Mouse (Mus musculus): ENCODE results near the gene Ptprm. TPM values are rescaled to one million over a fixed set of nuclear protein-coding genes. Genes with fewer than 3 reads are reported as not detected.

The Ptprm gene
- polyA plus RNA-seq, 1 experiment from 2014 or later = 16.1 TPM

- ATAC-seq (ENCODE audit: insufficient number of reproducible peaks, low FRiP score) = no peak
- WGBS = 66% methylated on average over 5 of the region's 6 CpGs
- Histone ChIP-seq H3K27ac (ENCODE audit: poor library complexity, severe bottlenecking) (no peak overlapping the region), H3K27me3 (replicated peaks) (no peaks in the 10 kb centered on the region), H3K36me3 (no peaks in the 10 kb centered on the region), H3K4me2 (no peak overlapping the region), H3K9me3 (replicated peaks) (0 out of 2 replicates have a peak, but pooled peaks cover 6% of the 10 kb centered on the region), H3K9ac (no peak overlapping the region), H3K4me3 (no peak overlapping the region), H3K4me1 (replicated peaks) (no peaks in the 10 kb centered on the region)
These were observed 98.1 kb downstream of the Ptprm start for GRCm38 (mm10) chr17:67256171-67256570.

GRCm38 (mm10) chr17:67253445-67253844 is 100.8 kb downstream of the Ptprm start:
- H3K27me3 ChIP-seq (replicated peaks) = no peaks in the 10 kb centered on the region
- H3K4me1 ChIP-seq (replicated peaks) = no peaks in the 10 kb centered on the region
- 61% methylated on average over 4 of the region's 4 CpGs for WGBS
- no peaks in the 10 kb centered on the region for H3K36me3 ChIP-seq
- ATAC-seq (ENCODE audit: insufficient number of reproducible peaks, low FRiP score) = no peak
- no peak overlapping the region for H3K4me2 ChIP-seq
- no peak overlapping the region for H3K27ac ChIP-seq (ENCODE audit: poor library complexity, severe bottlenecking)
- H3K9ac ChIP-seq = no peak overlapping the region
- H3K4me3 ChIP-seq = no peak overlapping the region
- 0 out of 2 replicates have a peak, but pooled peaks cover 6% of the 10 kb centered on the region for H3K9me3 ChIP-seq (replicated peaks)

DNA sequence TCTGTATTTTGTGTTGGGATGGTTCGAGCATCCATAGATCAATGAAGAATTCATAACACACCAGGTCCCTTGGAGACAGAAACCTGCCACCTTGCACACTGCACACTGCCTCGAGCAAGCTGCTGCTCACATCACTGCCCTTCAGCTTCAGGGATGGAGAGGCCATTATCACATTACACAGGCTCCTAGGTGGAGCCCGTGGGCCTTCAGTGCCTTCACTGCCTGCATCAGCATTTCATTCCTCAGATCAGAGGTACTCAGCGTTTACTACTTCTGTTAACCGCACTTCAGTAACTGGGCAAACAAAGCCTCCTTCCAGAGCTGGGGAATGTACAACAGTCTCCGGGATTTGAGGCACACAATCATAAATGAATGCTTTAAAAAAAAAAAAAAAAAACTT is 101.3 kb downstream of the Ptprm start:
- H3K27ac ChIP-seq (ENCODE audit: poor library complexity, severe bottlenecking) = no peak overlapping the region
- no peak overlapping the region for H3K9ac ChIP-seq
- no peaks in the 10 kb centered on the region for H3K4me1 ChIP-seq (replicated peaks)
- no peak overlapping the region for H3K4me3 ChIP-seq
- ATAC-seq (ENCODE audit: insufficient number of reproducible peaks, low FRiP score) = no peak
- H3K9me3 ChIP-seq (replicated peaks) = 0 out of 2 replicates have a peak, but pooled peaks cover 3% of the 10 kb centered on the region
- H3K4me2 ChIP-seq = no peak overlapping the region
- no peaks in the 10 kb centered on the region for H3K27me3 ChIP-seq (replicated peaks)
- WGBS = 67% methylated on average over 6 of the region's 6 CpGs
- H3K36me3 ChIP-seq = no peaks in the 10 kb centered on the region

DNA sequence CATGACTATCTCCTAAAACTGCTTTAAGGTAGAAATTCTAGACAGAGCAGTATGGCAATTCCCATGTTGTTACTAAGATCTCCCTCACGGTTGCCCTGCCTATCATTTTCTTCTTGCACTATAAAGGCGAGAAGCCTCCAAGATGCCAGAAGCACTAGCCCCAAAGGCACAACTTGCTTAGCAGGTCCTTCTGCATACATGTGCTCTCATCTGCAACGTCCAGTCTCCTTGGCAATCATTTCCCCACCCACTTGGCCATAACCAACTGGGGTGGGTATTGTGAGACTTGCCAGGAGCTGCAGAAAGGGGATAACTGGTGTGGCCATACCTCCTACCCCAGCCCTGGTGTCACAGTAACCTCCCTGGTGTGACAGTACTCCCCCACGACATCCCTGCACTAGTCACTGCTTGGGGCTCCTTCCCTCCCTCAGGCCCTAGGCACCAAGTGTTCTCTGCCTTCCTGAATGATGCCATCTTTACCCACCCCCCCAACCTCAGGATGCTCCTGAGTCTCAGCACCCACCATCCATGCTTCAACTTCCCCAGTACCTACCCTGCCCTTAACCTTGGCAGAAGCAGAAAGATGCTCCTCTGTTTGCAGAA is 108.9 kb downstream of the Ptprm start:
- Histone ChIP-seq H3K4me3 (no peak overlapping the region), H3K4me2 (no peak overlapping the region), H3K27me3 (replicated peaks) (no peaks in the 10 kb centered on the region), H3K27ac (ENCODE audit: poor library complexity, severe bottlenecking) (no peak overlapping the region), H3K9me3 (replicated peaks) (no peaks in the 10 kb centered on the region), H3K36me3 (no peaks in the 10 kb centered on the region), H3K9ac (no peak overlapping the region), H3K4me1 (replicated peaks) (peaks cover 8% of the 10 kb centered on the region)
- 74% methylated on average over 4 of the region's 4 CpGs for WGBS
- no peak for ATAC-seq (ENCODE audit: insufficient number of reproducible peaks, low FRiP score)

GRCm38 (mm10) chr17:67242774-67243495 is 111.3 kb downstream of the Ptprm start:
- no peak overlapping the region for H3K4me3 ChIP-seq
- ATAC-seq (ENCODE audit: insufficient number of reproducible peaks, low FRiP score) = no peak
- WGBS = 74% methylated on average over 12 of the region's 12 CpGs
- no peaks in the 10 kb centered on the region for H3K9me3 ChIP-seq (replicated peaks)
- no peak overlapping the region for H3K4me2 ChIP-seq
- no peaks in the 10 kb centered on the region for H3K36me3 ChIP-seq
- no peaks in the 10 kb centered on the region for H3K27me3 ChIP-seq (replicated peaks)
- H3K4me1 ChIP-seq (replicated peaks) = peaks cover 8% of the 10 kb centered on the region
- H3K27ac ChIP-seq (ENCODE audit: poor library complexity, severe bottlenecking) = no peak overlapping the region
- no peak overlapping the region for H3K9ac ChIP-seq

DNA sequence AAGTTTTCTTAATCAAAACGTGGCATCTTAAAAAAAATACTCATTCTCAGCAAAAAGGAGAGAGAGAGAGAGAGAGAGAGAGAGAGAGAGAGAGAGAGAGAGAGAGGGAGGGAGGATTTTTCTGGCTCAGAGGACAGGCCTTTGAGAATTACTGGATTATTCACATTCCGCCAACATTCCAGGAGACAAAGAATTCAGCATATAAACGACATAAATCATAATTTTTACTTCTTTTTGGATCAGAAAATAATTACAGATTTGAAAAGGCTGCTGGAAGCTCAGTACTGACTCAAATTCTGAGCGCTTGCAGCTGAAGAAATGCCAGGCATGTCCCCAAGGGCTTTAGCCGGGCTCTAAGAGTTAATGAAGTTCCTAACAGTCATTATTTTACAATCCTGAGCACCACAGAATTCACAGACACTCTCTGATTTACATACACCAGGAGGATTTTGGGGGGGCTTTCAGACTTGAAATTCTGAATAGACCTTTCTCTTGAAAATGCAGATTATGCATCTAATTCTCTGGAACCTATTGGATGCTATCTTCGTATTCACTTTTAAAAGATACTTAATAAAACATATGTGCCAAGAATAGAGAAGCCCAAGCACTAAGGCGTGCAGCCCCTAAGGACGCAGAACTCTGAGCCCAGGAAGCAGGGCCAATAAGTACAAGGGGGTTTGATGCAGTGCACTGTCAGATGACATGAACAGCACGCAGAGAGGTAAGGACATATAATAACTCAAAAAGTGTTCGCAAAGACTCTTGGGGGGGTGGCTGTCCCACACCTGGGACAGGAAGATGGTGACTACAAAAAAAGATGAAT is 112.1 kb downstream of the Ptprm start:
- Histone ChIP-seq H3K4me2 (no peak overlapping the region), H3K27me3 (replicated peaks) (no peaks in the 10 kb centered on the region), H3K27ac (ENCODE audit: poor library complexity, severe bottlenecking) (no peak overlapping the region), H3K9me3 (replicated peaks) (no peaks in the 10 kb centered on the region), H3K36me3 (no peaks in the 10 kb centered on the region), H3K4me1 (replicated peaks) (peaks cover 8% of the 10 kb centered on the region), H3K4me3 (no peak overlapping the region), H3K9ac (no peak overlapping the region)
- WGBS = 68% methylated on average over 10 of the region's 10 CpGs
- no peak for ATAC-seq (ENCODE audit: insufficient number of reproducible peaks, low FRiP score)

- Histone ChIP-seq H3K4me1 (replicated peaks) (no peaks in the 10 kb centered on the region), H3K27ac (ENCODE audit: poor library complexity, severe bottlenecking) (no peak overlapping the region), H3K27me3 (replicated peaks) (no peaks in the 10 kb centered on the region), H3K9me3 (replicated peaks) (no peaks in the 10 kb centered on the region), H3K36me3 (no peaks in the 10 kb centered on the region), H3K4me3 (no peak overlapping the region), H3K4me2 (no peak overlapping the region), H3K9ac (no peak overlapping the region)
- 86% methylated on average over 7 of the region's 7 CpGs for WGBS
- no peak for ATAC-seq (ENCODE audit: insufficient number of reproducible peaks, low FRiP score)
These were observed 115.4 kb downstream of the Ptprm start for GRCm38 (mm10) chr17:67238866-67239265.

DNA sequence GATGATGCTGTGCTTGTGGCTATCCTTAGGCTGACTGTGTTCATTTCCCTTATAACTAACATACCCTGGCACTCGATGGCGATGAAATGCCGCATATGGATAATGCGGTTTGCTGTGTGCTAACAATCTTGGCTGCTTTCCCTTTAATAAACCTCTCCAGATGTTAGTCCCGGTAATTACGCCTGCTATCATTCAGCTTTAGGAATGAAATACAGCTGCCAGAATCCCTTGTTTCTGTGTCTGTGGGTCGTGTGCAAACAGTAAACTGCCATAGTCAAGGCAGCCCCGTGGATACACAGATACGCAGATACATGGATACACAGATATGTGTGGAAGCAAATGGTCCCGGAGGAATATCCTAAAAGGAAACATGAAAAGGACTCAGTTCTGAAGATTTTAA is 116.8 kb downstream of the Ptprm start:
- 83% methylated on average over 10 of the region's 10 CpGs for WGBS
- Histone ChIP-seq H3K9ac (no peak overlapping the region), H3K36me3 (no peaks in the 10 kb centered on the region), H3K9me3 (replicated peaks) (no peaks in the 10 kb centered on the region), H3K27me3 (replicated peaks) (no peaks in the 10 kb centered on the region), H3K4me1 (replicated peaks) (no peaks in the 10 kb centered on the region), H3K27ac (ENCODE audit: poor library complexity, severe bottlenecking) (no peak overlapping the region), H3K4me2 (no peak overlapping the region), H3K4me3 (no peak overlapping the region)
- no peak for ATAC-seq (ENCODE audit: insufficient number of reproducible peaks, low FRiP score)

DNA sequence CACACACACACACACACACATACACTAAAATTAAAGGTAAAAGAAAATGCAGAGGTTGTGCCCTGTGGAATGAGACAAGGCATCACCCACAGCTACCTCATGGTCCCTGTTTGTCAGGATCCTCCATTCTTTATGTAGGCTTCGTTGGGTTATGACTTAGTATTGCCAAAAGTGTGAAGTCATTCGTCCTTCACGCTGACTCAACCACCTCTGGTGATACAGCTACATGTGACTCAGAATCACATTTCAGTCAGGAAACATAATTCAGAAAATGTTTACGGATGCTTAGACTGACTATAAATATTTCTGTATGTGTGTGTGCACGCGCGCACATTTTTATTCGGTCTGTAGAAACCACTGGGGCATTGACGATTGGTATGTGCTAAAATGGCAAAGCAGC is 121.2 kb downstream of the Ptprm start:
- no peaks in the 10 kb centered on the region for H3K36me3 ChIP-seq
- H3K4me3 ChIP-seq = no peak overlapping the region
- no peak overlapping the region for H3K4me2 ChIP-seq
- ATAC-seq (ENCODE audit: insufficient number of reproducible peaks, low FRiP score) = no peak
- no peaks in the 10 kb centered on the region for H3K4me1 ChIP-seq (replicated peaks)
- H3K27ac ChIP-seq (ENCODE audit: poor library complexity, severe bottlenecking) = no peak overlapping the region
- no peak overlapping the region for H3K9ac ChIP-seq
- no peaks in the 10 kb centered on the region for H3K9me3 ChIP-seq (replicated peaks)
- 90% methylated on average over 9 of the region's 9 CpGs for WGBS
- H3K27me3 ChIP-seq (replicated peaks) = no peaks in the 10 kb centered on the region

DNA sequence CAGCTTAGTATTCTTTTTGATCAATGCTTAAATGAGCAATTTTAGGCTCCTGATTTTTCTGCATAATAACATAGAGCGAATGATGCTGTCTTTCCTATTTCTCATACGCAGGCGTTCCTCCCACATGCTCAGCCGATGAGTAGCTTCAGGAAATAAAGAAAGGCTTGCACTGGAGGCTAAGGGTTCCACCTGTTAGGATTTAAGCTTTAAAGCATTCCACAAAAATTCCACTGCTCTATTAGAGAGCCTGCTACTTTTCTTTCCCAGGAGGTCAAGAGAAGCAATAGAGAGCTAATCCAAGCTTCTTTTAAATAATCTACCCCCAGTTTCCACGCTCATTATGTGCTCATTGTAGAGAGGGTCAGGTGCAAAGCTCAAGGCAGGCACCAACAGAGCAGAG is 127.3 kb downstream of the Ptprm start:
- Histone ChIP-seq H3K9me3 (replicated peaks) (no peaks in the 10 kb centered on the region), H3K9ac (no peak overlapping the region), H3K27me3 (replicated peaks) (no peaks in the 10 kb centered on the region), H3K36me3 (no peaks in the 10 kb centered on the region), H3K4me1 (replicated peaks) (no peaks in the 10 kb centered on the region), H3K4me2 (no peak overlapping the region), H3K27ac (ENCODE audit: poor library complexity, severe bottlenecking) (no peak overlapping the region), H3K4me3 (no peak overlapping the region)
- ATAC-seq (ENCODE audit: insufficient number of reproducible peaks, low FRiP score) = no peak
- WGBS = 71% methylated on average over 5 of the region's 5 CpGs

DNA sequence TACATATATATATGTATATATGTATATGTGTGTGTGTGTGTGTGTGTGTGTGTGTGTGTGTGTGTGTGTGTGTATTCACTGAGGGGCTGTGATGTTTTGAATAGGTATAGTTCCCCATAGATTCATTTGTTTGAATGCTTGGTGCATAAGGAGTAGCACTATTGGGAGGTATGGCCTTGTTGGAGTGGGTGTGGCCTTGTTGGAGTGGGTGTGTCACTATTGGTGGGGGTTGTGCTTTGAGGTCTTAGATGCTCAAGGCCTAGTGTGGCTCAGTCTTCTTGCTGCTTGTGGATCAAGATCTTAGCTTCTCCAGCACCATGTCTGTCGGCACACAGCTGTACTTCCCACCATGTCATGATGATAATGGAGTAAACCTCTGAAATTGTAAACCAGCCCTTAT is 138.9 kb downstream of the Ptprm start:
- Histone ChIP-seq H3K9me3 (replicated peaks) (no peaks in the 10 kb centered on the region), H3K4me1 (replicated peaks) (peaks cover 8% of the 10 kb centered on the region; the same call in 1 of the 2 replicates), H3K4me2 (no peak overlapping the region), H3K27me3 (replicated peaks) (no peaks in the 10 kb centered on the region), H3K4me3 (no peak overlapping the region), H3K9ac (no peak overlapping the region), H3K36me3 (no peaks in the 10 kb centered on the region), H3K27ac (ENCODE audit: poor library complexity, severe bottlenecking) (no peak overlapping the region)
- ATAC-seq (ENCODE audit: insufficient number of reproducible peaks, low FRiP score) = no peak
- WGBS = 86% methylated on average over 1 of the region's 1 CpGs
